Mouse (Mus musculus) kidney, adult 10 weeks (tissue): ENCODE measurements around the gene Rnf38. TPM values are rescaled to one million over a fixed set of nuclear protein-coding genes. Genes with fewer than 3 reads are reported as not detected.

Source experiments
- polyA plus RNA-seq: library from polyadenylated mRNA; stranded (reverse); fragments of 350-450 nt; fragmentation: Illumina TruSeq; extraction: RNeasy Lipid Tissue Mini Kit (QIAGEN cat#74804); gene quantifications from one replicate; pipeline ENCODE4 v1.2.3, GENCODE M21; 2014; ENCODE audit warnings: low read depth, low replicate concordance

Gene Rnf38
- polyA plus RNA-seq = 28.8 TPM

DNA sequence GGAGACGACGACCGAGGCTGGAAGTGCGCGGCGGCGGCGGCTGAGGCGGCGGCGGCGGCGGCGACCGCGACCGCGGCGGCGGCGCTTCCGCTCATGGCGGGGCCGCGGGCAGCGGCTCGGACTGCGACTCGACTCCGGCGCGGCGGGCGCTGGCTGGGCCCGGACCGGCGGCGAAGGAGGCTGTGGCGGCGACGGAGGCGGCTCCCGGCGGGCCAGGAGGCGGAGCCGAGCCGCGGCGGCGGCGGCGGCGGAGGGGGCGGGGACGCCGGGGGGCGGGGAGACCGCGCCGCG, at the start of gene Rnf38:
Gene Rnf38 (minus strand): TSS at position 77 of the 291 bp plus-strand sequence.

GRCm38 (mm10) chr4:44083945-44084344, 149.6 kb downstream of the Rnf38 start, which contains the start of gene Gne:
Gene Gne, minus strand, starts transcription at chr4:44084177.

Other genes with a start within 250 kb of the Rnf38 start
- gene Clta, start 229.3 kb downstream of the Rnf38 start, polyA plus RNA-seq = 85.1 TPM
- 14.4 TPM for gene Gne, start 149.6 kb downstream of the Rnf38 start, polyA plus RNA-seq
- not detected for gene Melk, start 67.1 kb upstream of the Rnf38 start, polyA plus RNA-seq